Mouse (Mus musculus) hindlimb bud, embryonic 11.5 days (tissue): ENCODE measurements at regions not wholly inside any gene's neighbourhood (a gene's known extent, or its start where the extent isn't known, plus 50 kb on each side); places are given as distances from the start of the nearest gene placed in this dataset.

Experiments used
- DNase-seq: peaks from one replicate; pipeline ENCODE4 v3.0.0-alpha.2; 2012; ENCODE audit warnings: low read depth, low spot score; ENCODE audit errors: extremely low spot score

- no peak for DNase-seq
These were observed 54.7 kb upstream of the Gnai1 start for GRCm38 (mm10) chr5:18414892-18415291.
